Mouse (Mus musculus): ENCODE data around the gene Nabp2.

Nabp2 gene

DNA sequence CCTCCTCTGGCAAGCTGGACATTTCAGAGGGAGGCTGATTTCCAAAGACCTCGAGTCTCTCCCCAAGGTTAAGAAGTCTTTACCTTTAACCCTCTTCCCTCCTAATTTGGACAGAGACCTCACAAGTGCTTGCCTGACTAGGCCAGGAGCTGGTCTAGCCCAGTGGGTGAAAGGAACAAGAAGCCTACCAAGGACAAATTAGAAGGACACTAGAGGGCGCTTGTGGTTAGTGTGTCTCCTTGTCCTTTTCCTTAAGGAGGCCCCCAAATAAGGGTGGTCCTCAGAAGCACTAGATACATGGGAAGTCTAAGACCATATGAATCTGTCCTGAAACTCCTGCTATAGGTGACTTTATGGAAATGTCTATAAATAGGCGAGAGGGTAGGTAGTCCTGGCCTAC is 48.7 kb downstream of the Nabp2 start:
- in situ Hi-C loops (cut with MboI, MseI): loop anchor here in 1 of 2 experiments (10.0 kb wide), 1 partner anchor 1972 kb away; no protein-coding TSS in a partner anchor

DNA sequence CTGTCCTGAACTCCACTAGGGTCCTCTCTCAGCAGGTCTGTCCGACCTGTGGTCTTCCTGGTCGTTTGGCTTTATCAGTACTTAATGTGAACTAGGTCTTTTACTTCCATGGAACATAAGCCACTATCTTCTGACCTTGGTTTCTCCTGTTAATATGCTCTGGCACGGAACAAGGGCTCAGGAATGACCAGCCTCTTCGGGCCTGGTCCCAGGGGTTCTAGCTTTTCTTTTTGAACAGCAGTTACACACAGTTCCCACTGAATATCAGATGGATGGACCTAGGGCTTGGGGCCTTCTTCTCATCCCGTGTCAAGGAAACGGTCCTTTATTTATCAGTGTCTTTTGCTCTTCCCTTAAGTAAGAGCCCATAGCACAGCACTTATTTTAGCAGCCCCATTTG is 49.5 kb downstream of the Nabp2 start:
- in situ Hi-C loops (cut with MboI, MseI): loop anchor here in 1 of 2 experiments (10.0 kb wide), 1 partner anchor 1973 kb away; no protein-coding TSS in a partner anchor

DNA sequence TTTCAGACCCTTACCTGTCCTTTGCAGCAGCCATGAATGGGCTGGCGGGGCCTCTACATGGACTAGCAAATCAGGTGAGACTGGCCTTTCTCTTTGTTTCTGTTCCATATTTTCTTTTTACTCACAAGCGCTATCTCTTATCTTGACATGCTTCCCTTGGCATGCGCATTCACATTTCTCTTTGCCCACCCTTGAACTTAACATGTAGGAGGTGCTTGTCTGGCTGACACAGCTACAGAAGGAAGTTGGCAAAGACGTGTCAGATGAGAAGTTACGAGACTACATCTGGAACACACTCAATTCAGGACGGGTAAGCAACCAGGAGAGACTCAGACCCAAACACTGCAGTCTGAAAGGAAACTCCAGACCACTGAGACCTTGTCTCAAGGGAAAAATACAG is 52.1 kb downstream of the Nabp2 start:
- in situ Hi-C loops (cut with MboI, MseI): no loop called here

DNA sequence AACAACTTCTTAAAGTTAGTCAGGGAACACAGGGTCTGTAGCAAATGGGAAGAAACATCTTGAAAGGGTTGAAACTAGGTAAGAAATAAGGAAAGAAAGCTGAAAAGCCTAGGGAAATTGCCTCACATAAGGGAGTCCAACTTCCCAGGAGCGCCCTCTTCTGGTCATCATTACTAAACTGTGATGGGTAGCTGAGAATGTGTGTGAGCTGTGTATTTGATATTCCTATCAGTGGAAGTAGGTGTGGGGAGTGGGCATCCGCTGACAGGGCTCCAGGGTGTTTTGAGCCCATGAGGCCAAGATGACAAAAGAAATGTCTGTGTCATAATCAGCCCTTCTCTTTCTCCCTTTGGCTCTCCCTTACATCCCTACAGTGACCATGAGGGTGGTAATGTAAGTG is 52.5 kb downstream of the Nabp2 start:
- in situ Hi-C loops (cut with MboI, MseI): no loop called here

All from T-helper 17 cell (primary cell).